Mouse (Mus musculus): ENCODE results near the gene Gm32802. TPM values are rescaled to one million over a fixed set of nuclear protein-coding genes. Genes with fewer than 3 reads are reported as not detected.
"Not testable (repeated sequence)": the region's sequence is repeated elsewhere in the genome, so short reads cannot be mapped to it uniquely, and the experiment has no call there.

The Gm32802 gene
- polyA plus RNA-seq (2015; fragmentation: Nextera tagmentation; extraction: Ambion mirVana) = 0.32 and 0.35 TPM in 2 replicates

- not testable (repeated sequence) for H3K36me3 ChIP-seq; H3K27ac ChIP-seq; H3K27me3 ChIP-seq; H3K9me3 ChIP-seq; H3K4me1 ChIP-seq (replicated peaks); H3K4me3 ChIP-seq; ATAC-seq (ENCODE audit: low FRiP score); H3K9ac ChIP-seq; H3K4me2 ChIP-seq
- WGBS = no CpG with 5 or more reads among the region's 13 CpGs
Observed at GRCm38 (mm10) chr10:118258388-118258787, at the start of gene Gm32802. Gene Gm32802, plus strand, starts transcription at chr10:118258688.

GRCm38 (mm10) chr10:118215719-118216393 lies 42.6 kb upstream of the Gm32802 start:
- H3K4me2 ChIP-seq; H3K4me1 ChIP-seq (replicated peaks); H3K9ac ChIP-seq; H3K27ac ChIP-seq; H3K36me3 ChIP-seq; H3K27me3 ChIP-seq; H3K9me3 ChIP-seq; ATAC-seq (ENCODE audit: low FRiP score); H3K4me3 ChIP-seq: not testable (repeated sequence)
- 90% methylated on average over 2 of the region's 4 CpGs for WGBS

GRCm38 (mm10) chr10:118227629-118228028 lies 30.9 kb upstream of the Gm32802 start:
- ATAC-seq (ENCODE audit: low FRiP score); H3K4me2 ChIP-seq; H3K4me3 ChIP-seq; H3K27me3 ChIP-seq; H3K4me1 ChIP-seq (replicated peaks); H3K9me3 ChIP-seq; H3K36me3 ChIP-seq; H3K27ac ChIP-seq; H3K9ac ChIP-seq: not testable (repeated sequence)
- WGBS = 88% methylated on average over 1 of the region's 2 CpGs

- H3K4me2 ChIP-seq; H3K9me3 ChIP-seq; H3K4me1 ChIP-seq (replicated peaks); H3K27me3 ChIP-seq; H3K9ac ChIP-seq; ATAC-seq (ENCODE audit: low FRiP score); H3K4me3 ChIP-seq; H3K36me3 ChIP-seq; H3K27ac ChIP-seq: not testable (repeated sequence)
- no CpG with 5 or more reads among the region's 5 CpGs for WGBS
Observed at GRCm38 (mm10) chr10:118232607-118233006, 25.9 kb upstream of the Gm32802 start.

- not testable (repeated sequence) for ATAC-seq (ENCODE audit: low FRiP score); H3K27ac ChIP-seq
- WGBS = no CpG with 5 or more reads among the region's 13 CpGs
Observed at GRCm38 (mm10) chr10:118240680-118241079, 17.8 kb upstream of the Gm32802 start, which contains the start of gene Gm32717. Gene Gm32717, minus strand, starts transcription at chr10:118240780.

GRCm38 (mm10) chr10:118249006-118249595 lies 9.4 kb upstream of the Gm32802 start:
- H3K27me3 ChIP-seq; H3K27ac ChIP-seq; H3K9me3 ChIP-seq; H3K36me3 ChIP-seq; ATAC-seq (ENCODE audit: low FRiP score); H3K4me3 ChIP-seq; H3K4me2 ChIP-seq; H3K9ac ChIP-seq: not testable (repeated sequence)
- H3K4me1 ChIP-seq (replicated peaks) = peaks cover 16% of the 10 kb centered on the region
- 65% methylated on average over 11 of the region's 11 CpGs for WGBS

More at GRCm38 (mm10) chr10:118240680-118241079, 17.8 kb upstream of the Gm32802 start, which contains the start of gene Gm32717:
- H3K9ac ChIP-seq; H3K4me1 ChIP-seq (replicated peaks); H3K4me3 ChIP-seq; H3K4me2 ChIP-seq; H3K36me3 ChIP-seq; H3K27me3 ChIP-seq; H3K9me3 ChIP-seq: not testable (repeated sequence)

- H3K4me2 ChIP-seq = peak overlapping the region; percentile 41
- H3K9ac ChIP-seq = no peak overlapping the region
- no peaks in the 10 kb centered on the region for H3K36me3 ChIP-seq
- H3K27ac ChIP-seq = peak overlapping the region; percentile 66
- ATAC-seq (ENCODE audit: low FRiP score) = peak; percentile 86
- peaks cover 16% of the 10 kb centered on the region for H3K4me1 ChIP-seq (replicated peaks)
- no peaks in the 10 kb centered on the region for H3K9me3 ChIP-seq
- H3K27me3 ChIP-seq = no peaks in the 10 kb centered on the region
- 42% methylated on average over 10 of the region's 10 CpGs for WGBS
- no peak overlapping the region for H3K4me3 ChIP-seq
Observed at GRCm38 (mm10) chr10:118250852-118251295, 7.6 kb upstream of the Gm32802 start.

- H3K4me2 ChIP-seq; H3K9me3 ChIP-seq; H3K4me3 ChIP-seq; H3K9ac ChIP-seq; H3K27ac ChIP-seq; H3K4me1 ChIP-seq (replicated peaks); ATAC-seq (ENCODE audit: low FRiP score); H3K27me3 ChIP-seq; H3K36me3 ChIP-seq: not testable (repeated sequence)
- WGBS = 83% methylated on average over 1 of the region's 8 CpGs
Observed at GRCm38 (mm10) chr10:118268812-118269211, 10.3 kb downstream of the Gm32802 start.

GRCm38 (mm10) chr10:118271416-118271815 lies 12.9 kb downstream of the Gm32802 start:
- WGBS = 80% methylated on average over 1 of the region's 2 CpGs
- H3K27me3 ChIP-seq; H3K27ac ChIP-seq; H3K4me1 ChIP-seq (replicated peaks); ATAC-seq (ENCODE audit: low FRiP score); H3K4me3 ChIP-seq; H3K36me3 ChIP-seq; H3K9ac ChIP-seq; H3K4me2 ChIP-seq; H3K9me3 ChIP-seq: not testable (repeated sequence)

- not testable (repeated sequence) for H3K4me1 ChIP-seq (replicated peaks); H3K4me3 ChIP-seq; H3K9ac ChIP-seq; H3K4me2 ChIP-seq; H3K27ac ChIP-seq; ATAC-seq (ENCODE audit: low FRiP score); H3K9me3 ChIP-seq; H3K36me3 ChIP-seq; H3K27me3 ChIP-seq
- no CpG with 5 or more reads among the region's 4 CpGs for WGBS
Observed at GRCm38 (mm10) chr10:118278069-118278468, 19.6 kb downstream of the Gm32802 start.

GRCm38 (mm10) chr10:118282565-118282964 lies 24.1 kb downstream of the Gm32802 start:
- not testable (repeated sequence) for H3K9me3 ChIP-seq; H3K4me1 ChIP-seq (replicated peaks); H3K27ac ChIP-seq; H3K27me3 ChIP-seq; H3K4me2 ChIP-seq; H3K36me3 ChIP-seq; H3K9ac ChIP-seq; ATAC-seq (ENCODE audit: low FRiP score); H3K4me3 ChIP-seq
- 89% methylated on average over 6 of the region's 7 CpGs for WGBS

GRCm38 (mm10) chr10:118283016-118283415 lies 24.5 kb downstream of the Gm32802 start:
- H3K4me3 ChIP-seq; H3K4me1 ChIP-seq (replicated peaks); H3K9me3 ChIP-seq; H3K36me3 ChIP-seq; H3K4me2 ChIP-seq; ATAC-seq (ENCODE audit: low FRiP score); H3K9ac ChIP-seq; H3K27me3 ChIP-seq; H3K27ac ChIP-seq: not testable (repeated sequence)
- WGBS = 90% methylated on average over 2 of the region's 5 CpGs

GRCm38 (mm10) chr10:118294938-118295337 lies 36.5 kb downstream of the Gm32802 start, which contains the start of gene Iltifb:
Gene Iltifb, minus strand, starts transcription at chr10:118295038.
- 94% methylated on average over 6 of the region's 6 CpGs for WGBS
- ATAC-seq (ENCODE audit: low FRiP score) = no peak

More at GRCm38 (mm10) chr10:118294938-118295337, 36.5 kb downstream of the Gm32802 start, which contains the start of gene Iltifb:
- Histone ChIP-seq H3K9ac (no peak within 1 kb of the TSS), H3K4me2 (no peak within 1 kb of the TSS), H3K9me3 (no peaks in the 10 kb centered on the region), H3K27ac (no peak within 1 kb of the TSS), H3K4me1 (replicated peaks) (no peaks in the 10 kb centered on the region), H3K36me3 (no peaks in the 10 kb centered on the region), H3K4me3 (no peak within 1 kb of the TSS), H3K27me3 (no peaks in the 10 kb centered on the region)
